Mouse (Mus musculus) adrenal gland, adult 18-20 months (tissue): Measurements from ENCODE around the gene Arid1a. TPM values are rescaled to one million over a fixed set of nuclear protein-coding genes. Genes with fewer than 3 reads are reported as not detected.
A peak's percentile ranks its signal among the peaks of the same experiment; 100 is the strongest.

Experiments
- DNase-seq, 2 experiments: peaks; one replicate each; pipeline ENCODE4 v3.0.0; 2021 to 2022; ENCODE audit warnings: low spot score in 2 of 2
- total RNA-seq, 2 experiments: library from RNA; stranded (reverse); gene quantifications; 1 replicate in 1 of 2; 2 replicates in 1 of 2; pipeline ENCODE4 v1.2.3; 2021

Gene Arid1a
- total RNA-seq, 2 experiments from 2014 or later = 37.9 to 43.6 TPM

- DNase-seq = no peak
These were observed 6.3 kb downstream of the Arid1a start for GRCm38 (mm10) chr4:133750184-133750775.

- DNase-seq = no peak
These were observed 21.3 kb downstream of the Arid1a start for GRCm38 (mm10) chr4:133735282-133735681.

GRCm38 (mm10) chr4:133730122-133730521, 26.4 kb downstream of the Arid1a start:
- DNase-seq = no peak

GRCm38 (mm10) chr4:133729541-133730093, 27.0 kb downstream of the Arid1a start:
- DNase-seq = peak; percentile 60 to 64

GRCm38 (mm10) chr4:133729007-133729406, 27.6 kb downstream of the Arid1a start:
- no peak for DNase-seq

- no peak for DNase-seq
These were observed 28.3 kb downstream of the Arid1a start for GRCm38 (mm10) chr4:133728256-133728655.

GRCm38 (mm10) chr4:133725706-133726105, 30.9 kb downstream of the Arid1a start:
- DNase-seq = no peak

GRCm38 (mm10) chr4:133719791-133720190, 36.8 kb downstream of the Arid1a start:
- DNase-seq = no peak

- DNase-seq = no peak
These were observed 43.8 kb downstream of the Arid1a start for GRCm38 (mm10) chr4:133712755-133713154.

- no peak for DNase-seq
These were observed 45.1 kb downstream of the Arid1a start for GRCm38 (mm10) chr4:133711307-133712076.

- no peak for DNase-seq
These were observed 47.2 kb downstream of the Arid1a start for GRCm38 (mm10) chr4:133709395-133709794.

GRCm38 (mm10) chr4:133707464-133707863, 49.1 kb downstream of the Arid1a start:
- DNase-seq = no peak

- DNase-seq = peak; percentile 34 to 44
These were observed 49.6 kb downstream of the Arid1a start for GRCm38 (mm10) chr4:133706956-133707355.

- DNase-seq = no peak
These were observed 51.5 kb downstream of the Arid1a start for GRCm38 (mm10) chr4:133705062-133705461.

- no peak for DNase-seq
These were observed 55.6 kb downstream of the Arid1a start for GRCm38 (mm10) chr4:133700905-133701368.

- DNase-seq = no peak
These were observed 61.2 kb downstream of the Arid1a start for GRCm38 (mm10) chr4:133695363-133695762.

- no peak for DNase-seq
These were observed 66.3 kb downstream of the Arid1a start for GRCm38 (mm10) chr4:133690252-133690651.

GRCm38 (mm10) chr4:133688417-133689067, 68.0 kb downstream of the Arid1a start:
- no peak for DNase-seq

GRCm38 (mm10) chr4:133687126-133687525, 69.4 kb downstream of the Arid1a start:
- DNase-seq = no peak

- no peak for DNase-seq
These were observed 70.1 kb downstream of the Arid1a start for GRCm38 (mm10) chr4:133686512-133686911.

GRCm38 (mm10) chr4:133680206-133680786, 76.3 kb downstream of the Arid1a start:
- DNase-seq = no peak
